Mouse (Mus musculus) stomach, postnatal 0 days (tissue): ENCODE results near the gene Zbed4.

Experiments used
- CTCF ChIP-seq: IDR thresholded peaks from 2 replicates; pipeline ENCODE4 v1.5.1; 2016; ENCODE audit warnings: antibody characterized with exemption, low read depth, mild to moderate bottlenecking, moderate library complexity
- EP300 ChIP-seq: optimal IDR thresholded peaks from 2 replicates; pipeline ENCODE3; 2016; ENCODE audit warnings: antibody characterized with exemption

DNA sequence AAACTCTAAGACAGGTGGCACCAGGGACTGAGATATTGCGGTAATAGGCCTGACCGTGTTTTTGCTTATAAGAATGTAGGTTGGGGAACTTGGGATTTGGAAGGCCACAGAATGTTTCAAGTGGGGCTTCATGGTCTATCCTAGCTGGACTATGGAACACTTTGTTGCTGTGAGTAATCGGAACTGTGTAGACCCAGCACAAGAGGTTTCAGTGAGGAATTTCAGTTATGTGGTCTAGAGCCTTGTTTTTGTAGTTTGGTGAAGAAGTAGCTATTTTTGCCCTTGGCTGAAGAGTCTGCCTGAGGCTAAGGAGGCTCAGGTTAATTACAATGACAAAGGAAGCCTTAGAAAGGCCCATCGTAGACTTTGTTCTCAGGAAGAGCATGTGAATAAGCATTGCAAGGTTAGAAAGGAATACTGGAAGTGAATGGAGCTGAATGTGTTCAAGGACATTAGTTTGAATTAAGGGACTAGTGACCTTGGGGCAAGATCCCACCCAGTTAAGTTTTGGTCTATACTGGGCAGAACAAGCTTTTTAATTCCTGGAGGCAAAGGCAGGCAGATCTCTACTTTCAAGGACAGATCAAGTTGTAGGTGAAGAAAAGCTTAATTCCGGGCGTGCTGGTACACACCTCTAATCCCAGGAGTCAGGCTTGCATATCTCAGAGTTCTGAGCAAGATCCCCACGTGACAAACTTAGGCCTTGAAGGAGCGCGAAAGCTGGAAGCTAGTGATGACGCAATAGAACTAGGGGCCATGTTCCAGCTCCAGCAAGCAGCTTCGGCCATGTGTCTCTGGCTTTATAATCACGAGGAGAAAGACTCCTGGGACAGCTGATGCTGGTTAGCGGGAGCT lies 42.6 kb upstream of the Zbed4 start:
- TF ChIP-seq CTCF (no peak), EP300 (no peak)
